Mouse (Mus musculus) kidney, adult 2 months (tissue): ENCODE results near the gene Btnl10.

Source experiments
- CTCF ChIP-seq: fragments of 200-500 bp; conservative IDR thresholded peaks from 2 replicates; pipeline ENCODE4 v1.5.1; 2011; ENCODE audit warnings: low read depth, mild to moderate bottlenecking, control low read depth, low read length, moderate library complexity, mixed read lengths; ENCODE audit not compliant: insufficient read depth, insufficient read length
- POLR2A ChIP-seq: fragments of 200-500 bp; IDR thresholded peaks from one replicate; pipeline ENCODE4 v1.6.1; 2011; ENCODE audit warnings: low read depth, low read length, control low read depth

DNA sequence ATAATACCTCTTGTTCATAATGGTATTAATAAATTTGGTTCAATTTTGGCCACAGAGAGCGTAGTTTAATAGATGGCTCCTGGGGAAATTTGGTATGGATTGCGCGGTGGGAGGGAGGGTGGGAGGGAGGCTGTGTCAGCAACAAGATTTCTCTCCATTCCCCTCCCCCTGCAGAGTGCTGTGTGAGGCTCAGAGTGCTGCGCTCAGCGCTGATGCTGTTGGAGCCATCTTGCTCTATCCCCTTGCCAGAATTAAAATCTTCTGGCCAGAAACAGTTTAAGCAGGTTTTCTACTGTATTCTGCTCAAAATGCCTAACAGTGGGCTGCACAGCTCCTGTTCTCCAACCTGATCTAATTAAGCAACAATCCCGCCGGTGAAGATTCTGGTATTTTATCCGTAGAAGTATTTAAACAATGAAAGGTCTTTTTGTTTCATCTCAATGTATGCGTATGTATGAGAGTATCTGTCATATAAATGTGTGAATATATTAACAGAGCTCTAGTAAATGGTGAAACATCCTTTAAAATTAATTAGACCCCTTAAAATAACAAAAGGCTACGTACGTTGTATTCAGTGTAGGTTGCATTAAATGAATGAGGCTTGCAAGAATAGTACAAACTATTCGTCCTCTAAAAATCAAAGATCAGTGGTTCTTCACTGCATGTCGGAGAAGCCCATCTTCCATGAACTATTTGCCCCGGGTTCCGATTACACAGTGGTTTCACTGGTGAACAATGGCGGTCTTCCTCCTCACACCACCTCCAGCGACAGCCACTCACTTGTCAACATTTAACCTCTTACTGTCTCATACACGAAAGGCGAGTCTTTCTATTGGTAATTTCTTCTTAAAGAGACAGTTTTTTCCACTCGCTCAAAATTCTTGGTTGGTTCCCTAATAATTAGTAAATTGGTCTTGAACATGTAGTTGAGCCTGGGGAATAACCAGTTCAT, 32.0 kb downstream of the Btnl10 start:
- TF ChIP-seq CTCF (no peak), POLR2A (no peak)
